Mouse (Mus musculus): ENCODE results near the gene Ogdh.
"Not testable (repeated sequence)": the region's sequence is repeated elsewhere in the genome, so short reads cannot be mapped to it uniquely, and the experiment has no call there.

Ogdh gene

DNA sequence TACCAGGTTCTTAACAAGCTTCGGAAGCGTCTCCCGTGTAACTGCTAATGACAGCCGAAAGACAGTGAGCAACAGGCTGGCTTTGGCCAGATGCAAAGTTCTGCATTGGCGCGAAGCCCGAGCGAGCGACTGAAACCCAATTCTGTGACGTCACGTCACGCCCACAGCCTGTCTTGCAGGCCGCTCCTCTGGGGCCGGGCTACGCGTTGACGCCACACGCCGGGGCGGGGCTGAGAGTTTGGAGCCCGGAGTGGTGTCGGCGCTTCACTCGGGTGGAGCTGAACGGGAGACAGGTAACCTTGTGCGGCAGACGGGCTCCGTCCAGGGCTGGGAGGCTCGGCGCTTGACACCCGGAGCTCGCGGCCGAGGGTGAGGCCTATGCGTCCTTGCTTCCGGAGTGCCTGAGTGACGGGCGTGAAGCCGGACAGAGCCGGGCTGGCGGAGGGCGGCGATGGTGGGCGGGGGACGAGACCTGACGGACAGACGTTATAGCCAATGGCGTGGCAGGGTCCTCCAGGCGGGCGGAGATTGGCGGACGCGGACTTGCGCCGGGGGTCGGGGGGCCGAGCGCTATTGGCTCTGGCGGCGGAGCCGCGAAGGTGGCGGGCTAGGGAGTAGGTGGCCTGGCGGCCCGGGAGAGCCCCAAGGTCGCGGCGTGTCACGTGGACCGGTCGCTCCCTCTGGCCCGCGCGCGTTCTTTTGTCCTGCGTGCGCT is at the start of gene Ogdh:
TSS of gene Ogdh (plus strand) at position 233 of the 715 bp plus-strand sequence.
- peak; percentile 98 for DNase-seq (ENCODE audit: low read depth)

- no peak for DNase-seq (ENCODE audit: low read depth)
These were observed 46.7 kb upstream of the Ogdh start for GRCm38 (mm10) chr11:6244707-6245106.

- no peak for DNase-seq (ENCODE audit: low read depth)
These were observed 39.2 kb upstream of the Ogdh start for GRCm38 (mm10) chr11:6252248-6252647.

DNA sequence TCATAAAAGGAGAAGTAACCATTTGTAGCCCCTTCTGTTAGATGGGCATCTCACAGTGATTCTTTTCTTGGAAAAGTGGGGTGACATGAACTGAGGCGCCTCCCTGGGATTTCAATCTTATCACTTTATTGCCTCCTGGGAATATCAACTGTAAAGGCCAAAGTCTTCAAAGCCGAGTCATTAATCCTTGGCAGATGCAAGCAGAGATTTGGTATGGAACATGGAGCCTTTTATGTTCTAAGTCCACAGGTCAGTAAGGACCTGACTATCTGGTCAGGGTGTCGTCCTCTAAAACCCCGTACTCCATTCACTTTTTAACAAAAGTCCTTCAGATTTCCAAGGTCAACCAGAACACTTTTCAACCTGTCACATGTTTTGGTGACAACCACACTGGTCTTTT is 38.6 kb upstream of the Ogdh start:
- DNase-seq (ENCODE audit: low read depth) = no peak

GRCm38 (mm10) chr11:6254602-6255001 is 36.8 kb upstream of the Ogdh start:
- DNase-seq (ENCODE audit: low read depth) = not testable (repeated sequence)

DNA sequence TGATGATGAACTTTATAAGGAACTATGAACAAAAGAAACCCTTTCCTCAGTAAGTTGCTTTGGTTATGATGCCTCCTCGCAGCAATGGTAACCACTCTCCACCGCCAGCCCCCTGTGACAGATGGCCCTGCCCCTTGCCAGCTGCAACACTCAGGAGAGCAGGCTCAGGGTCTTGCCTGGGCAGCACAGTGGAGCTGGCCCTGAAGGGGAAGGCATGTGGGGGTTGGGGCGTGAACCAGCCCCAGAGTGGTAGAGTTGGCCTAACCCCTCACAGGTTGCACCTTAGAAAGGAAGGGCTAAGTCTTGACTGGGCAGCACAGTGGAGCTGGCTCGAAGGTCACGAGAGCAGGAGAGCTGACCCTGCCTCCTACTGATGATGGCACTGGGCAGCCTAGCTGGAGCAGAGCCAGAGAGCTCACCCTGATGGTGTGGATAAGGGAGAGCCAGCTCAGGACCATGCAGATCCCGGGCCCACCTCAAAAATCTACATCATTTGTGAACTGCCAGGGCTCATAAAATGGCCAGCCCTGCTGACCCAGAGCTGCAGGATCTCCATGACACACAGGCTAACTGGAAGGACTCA is 34.9 kb upstream of the Ogdh start:
- DNase-seq (ENCODE audit: low read depth) = no peak

GRCm38 (mm10) chr11:6259413-6259812 is 32.0 kb upstream of the Ogdh start:
- DNase-seq (ENCODE audit: low read depth) = no peak

DNA sequence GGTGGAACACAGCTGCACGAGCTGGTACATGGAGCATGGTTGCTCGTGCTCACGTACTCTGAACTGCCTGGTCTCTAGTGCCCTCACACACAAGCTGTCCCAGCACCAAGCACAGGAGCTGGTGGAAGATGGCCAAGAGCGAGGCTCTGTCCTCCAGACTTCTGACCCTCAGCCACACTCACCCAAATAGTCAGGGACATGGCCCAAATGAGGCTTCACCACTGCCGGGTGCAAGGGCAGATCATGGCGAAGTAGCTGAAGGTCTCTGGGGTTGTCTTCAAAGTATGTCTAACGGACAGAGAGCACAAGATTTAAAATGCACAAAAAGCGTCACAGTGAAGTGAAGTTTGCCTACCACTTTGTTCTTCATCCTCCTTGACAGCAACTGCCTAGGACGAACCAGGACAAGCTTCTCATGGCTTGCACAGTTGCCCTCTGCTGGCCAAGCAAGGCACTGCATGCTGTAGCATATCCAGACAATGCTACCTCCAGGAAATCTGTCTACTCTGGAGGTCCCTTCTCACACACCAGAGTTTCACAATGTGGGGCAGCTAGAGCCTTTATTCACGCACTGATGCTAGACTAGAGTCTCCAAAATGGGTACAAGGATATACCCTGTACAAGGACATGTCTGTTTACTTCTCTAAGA is 29.9 kb upstream of the Ogdh start:
- DNase-seq (ENCODE audit: low read depth) = peak; percentile 81

- no peak for DNase-seq (ENCODE audit: low read depth)
These were observed 24.8 kb upstream of the Ogdh start for GRCm38 (mm10) chr11:6266621-6267020.

DNA sequence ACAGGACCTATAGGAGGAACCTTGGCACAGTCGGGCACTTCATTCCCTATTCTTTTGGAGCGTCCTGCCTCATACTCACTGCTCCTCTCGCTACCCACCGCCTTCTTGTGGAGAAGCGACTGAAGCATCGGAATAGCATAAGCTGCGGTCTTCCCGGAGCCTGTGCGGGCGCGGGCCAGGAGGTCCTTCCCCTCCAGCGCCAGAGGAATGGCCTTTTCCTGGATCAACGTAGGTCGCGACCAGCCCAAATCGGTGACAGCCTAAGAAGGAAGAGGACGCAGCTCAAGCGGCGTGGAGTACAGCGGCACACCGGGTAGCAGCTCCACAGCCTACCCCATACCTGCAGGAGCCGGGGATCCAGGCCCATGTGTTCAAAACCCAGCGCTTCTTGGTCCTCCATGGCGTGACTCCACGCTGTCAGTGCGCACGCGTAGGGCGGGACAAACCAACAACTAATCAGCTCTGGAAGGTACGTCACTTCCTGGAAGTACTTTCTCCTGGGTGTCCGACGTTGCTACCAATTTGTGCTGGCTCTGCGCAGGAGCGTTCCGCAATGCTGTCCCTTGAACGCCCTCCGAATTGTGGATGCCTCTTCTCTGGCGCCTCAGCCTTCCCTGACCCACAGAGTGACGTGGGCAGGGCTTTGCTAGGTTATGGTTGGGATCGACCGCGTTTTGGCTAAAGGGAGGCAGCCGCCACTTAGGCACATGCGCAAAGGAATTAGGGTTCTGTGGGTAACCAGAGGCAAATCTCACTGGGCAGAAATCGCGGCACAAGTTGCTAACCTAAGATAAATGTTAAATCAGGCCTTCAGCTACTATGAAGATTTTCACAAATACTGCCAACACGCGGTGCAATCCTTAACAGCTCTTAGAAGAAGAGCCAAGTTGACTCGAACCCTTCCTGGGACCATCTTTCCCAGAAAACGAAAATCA is 23.8 kb upstream of the Ogdh start, which contains the start of gene Ddx56:
TSS of gene Ddx56 (minus strand) at position 453 of the 935 bp plus-strand sequence.
- peak; percentile 98 for DNase-seq (ENCODE audit: low read depth)

GRCm38 (mm10) chr11:6273607-6274006 is 17.8 kb upstream of the Ogdh start:
- DNase-seq (ENCODE audit: low read depth) = peak; percentile 47

DNA sequence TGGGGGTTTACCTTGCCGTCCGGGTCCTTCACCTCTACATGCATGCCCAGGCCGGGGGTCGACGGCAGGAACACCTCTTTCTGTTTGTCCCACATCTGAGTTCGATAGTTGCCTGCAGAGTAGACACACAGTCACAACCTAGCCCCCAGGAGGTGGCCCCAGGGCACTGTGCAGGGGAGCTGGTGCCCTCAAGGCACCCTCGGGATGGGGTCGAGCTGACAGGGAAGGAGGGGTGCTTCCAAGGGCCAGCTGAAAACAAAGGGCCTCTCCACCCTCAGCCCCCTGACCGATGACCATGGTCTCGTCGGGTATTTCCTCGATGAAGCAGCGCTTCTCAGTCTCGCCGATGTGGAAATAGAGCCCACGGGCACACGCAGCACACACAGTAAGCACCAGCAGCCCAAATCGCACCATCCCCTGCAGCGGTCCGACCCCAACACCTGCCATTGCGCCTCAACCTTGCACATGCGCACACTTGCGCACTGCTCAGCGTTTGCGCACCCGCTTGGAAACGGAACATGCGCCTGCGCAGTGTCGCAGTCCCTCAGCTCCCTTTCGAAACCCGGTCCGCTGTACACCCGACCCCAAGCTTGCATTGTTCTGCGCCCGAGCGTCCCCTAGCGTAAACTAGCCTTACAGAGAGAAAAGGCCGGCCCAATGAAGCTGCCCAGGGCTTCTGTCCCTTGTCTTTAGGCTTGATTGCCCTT is 16.9 kb upstream of the Ogdh start, which contains the start of gene Tmed4:
TSS of gene Tmed4 (minus strand) at position 484 of the 707 bp plus-strand sequence.
- peak; percentile 98 for DNase-seq (ENCODE audit: low read depth)

GRCm38 (mm10) chr11:6275094-6275484 is 16.3 kb upstream of the Ogdh start:
- no peak for DNase-seq (ENCODE audit: low read depth)

- no peak for DNase-seq (ENCODE audit: low read depth)
These were observed 15.0 kb upstream of the Ogdh start for GRCm38 (mm10) chr11:6276466-6276865.

- DNase-seq (ENCODE audit: low read depth) = no peak
These were observed 8.5 kb upstream of the Ogdh start for GRCm38 (mm10) chr11:6282940-6283339.

- DNase-seq (ENCODE audit: low read depth) = no peak
These were observed 1.3 kb upstream of the Ogdh start for GRCm38 (mm10) chr11:6290138-6290537.

GRCm38 (mm10) chr11:6290883-6291282 is 550 bp upstream of the Ogdh start:
- no peak for DNase-seq (ENCODE audit: low read depth)

GRCm38 (mm10) chr11:6292116-6292987 is 919 bp downstream of the Ogdh start:
- peak; percentile 93 for DNase-seq (ENCODE audit: low read depth)

DNA sequence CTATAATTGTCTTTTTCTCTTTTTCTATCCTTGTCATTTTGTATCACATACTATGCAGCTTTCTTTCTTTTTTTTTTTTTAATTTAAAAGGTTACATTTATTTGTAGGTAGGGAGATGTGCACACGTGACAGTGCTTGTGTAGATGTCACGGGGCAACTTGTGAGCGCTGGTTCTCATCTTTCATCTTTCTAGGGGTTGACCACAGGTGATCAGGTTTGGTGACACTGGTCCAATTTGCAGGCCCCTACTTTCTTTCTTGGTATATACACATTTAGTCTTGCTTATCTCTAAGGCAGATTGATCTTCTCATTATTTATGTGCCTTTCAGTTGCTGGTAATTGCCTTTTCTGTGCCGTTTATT is 1.5 kb downstream of the Ogdh start:
- no peak for DNase-seq (ENCODE audit: low read depth)

DNA sequence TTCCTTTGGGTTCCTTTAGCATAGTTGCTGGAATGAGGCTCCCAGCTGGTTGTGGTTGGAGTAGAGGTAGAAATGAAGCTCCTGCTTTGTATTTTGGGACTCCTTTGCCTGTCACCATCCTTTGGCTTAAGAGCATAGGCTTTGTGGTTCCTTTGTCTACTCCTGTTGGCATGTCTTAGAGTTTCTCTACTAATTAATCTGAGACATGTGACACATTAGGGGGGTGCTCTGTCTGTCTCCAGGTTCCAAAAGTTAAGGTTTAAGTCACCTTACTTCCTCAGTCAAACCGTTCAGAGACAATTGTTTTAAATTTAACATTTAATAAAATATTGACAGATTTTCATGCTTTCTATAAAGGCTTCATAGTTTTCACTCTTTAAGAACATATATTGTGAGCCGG is 2.2 kb downstream of the Ogdh start:
- DNase-seq (ENCODE audit: low read depth) = no peak
